Mouse (Mus musculus): ENCODE data around the gene Bcar3. TPM values are rescaled to one million over a fixed set of nuclear protein-coding genes. Genes with fewer than 3 reads are reported as not detected.

The Bcar3 gene
- total and polyA plus RNA-seq, 3 experiments = 47.4 to 61.2 (median 52.0) TPM

DNA sequence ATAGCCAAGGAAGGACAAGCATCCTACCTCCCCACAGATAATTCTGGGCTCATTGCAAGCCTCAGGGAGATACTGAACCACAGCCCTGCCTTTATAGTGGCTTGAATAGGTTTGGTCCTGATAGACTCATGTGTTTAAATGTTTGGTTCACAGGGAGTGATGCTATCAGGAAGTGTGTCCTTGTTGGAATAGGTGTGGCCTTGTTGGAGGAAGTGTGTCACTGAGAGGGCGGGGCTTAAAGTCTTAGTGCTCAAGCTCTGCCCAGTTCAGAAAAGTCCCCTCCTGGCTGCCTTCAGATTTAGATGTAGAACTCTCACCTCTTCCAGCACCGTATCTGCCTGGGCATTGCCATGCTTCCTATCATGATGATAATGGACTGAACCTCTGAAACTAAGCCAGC is 52.7 kb downstream of the Bcar3 start:
- dilution Hi-C loops (cut with MboI; ENCODE audit: extremely low pct_ligation_motif_present, extremely low pct_unique_long_range_greater_than_20kb, low sequenced_read_pairs) = no loop called here
- no peak overlapping the region for H3K4me3 ChIP-seq (replicated peaks in 1 of 3; ENCODE audit: low read depth in 2 of 3, low read length in 2 of 3, poor library complexity in 1 of 3)

DNA sequence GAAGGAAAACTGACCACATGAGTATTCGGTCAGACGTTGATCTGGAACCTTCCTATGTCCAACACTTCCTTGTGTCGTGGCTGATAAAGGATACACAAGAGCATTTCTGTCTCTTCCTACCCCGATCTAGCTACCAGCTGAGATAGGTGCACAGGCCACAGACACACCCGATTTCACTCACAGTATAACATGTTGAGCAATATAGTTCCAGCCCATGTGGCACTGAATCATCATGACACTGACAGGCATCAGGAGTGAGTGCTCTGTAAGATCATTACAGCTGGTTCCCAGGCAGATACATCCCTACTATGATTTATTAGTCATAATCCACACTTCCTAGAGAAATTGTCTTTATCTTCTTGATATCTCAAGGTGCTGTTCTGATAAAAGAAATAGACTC is 54.7 kb downstream of the Bcar3 start:
- Histone ChIP-seq H3K4me3 (replicated peaks in 1 of 3; ENCODE audit: low read depth in 2 of 3, low read length in 2 of 3, poor library complexity in 1 of 3) (no peak overlapping the region), H3K4me1 (ENCODE audit: control insufficient read depth in 1 of 2, insufficient read depth in 2 of 2) (peaks cover 8 to 18% of the 10 kb centered on the region in 2 experiments; a peak in 3 of 4 replicates), H3K4me2 (ENCODE audit: insufficient read depth, low read depth, poor library complexity, severe bottlenecking) (no peak overlapping the region), H3K79me2 (replicated peaks; ENCODE audit: control insufficient read depth, extremely low read depth, insufficient read depth, poor library complexity, severe bottlenecking) (no peaks in the 10 kb centered on the region), H3K36me3 (replicated peaks in 1 of 2; ENCODE audit: control insufficient read depth in 1 of 2, insufficient read depth in 1 of 2, low read length in 1 of 2) (no peaks in the 10 kb centered on the region), H3K27ac (ENCODE audit: insufficient read depth, low read depth) (no peak overlapping the region), H3K9me3 (replicated peaks; ENCODE audit: low read length) (peaks cover 7% of the 10 kb centered on the region), H3K9ac (ENCODE audit: insufficient read depth, low read depth) (no peak overlapping the region), H3K27me3 (replicated peaks) (no peaks in the 10 kb centered on the region)
- dilution Hi-C loops (cut with MboI; ENCODE audit: extremely low pct_ligation_motif_present, extremely low pct_unique_long_range_greater_than_20kb, low sequenced_read_pairs) = no loop called here
- in situ Hi-C loops (cut with MboI; ENCODE audit: low pct_ligation_motif_present, low pct_unique_long_range_greater_than_20kb, low sequenced_read_pairs) = no loop called here
- no peak for DNase-seq (ENCODE audit: extremely low read depth)
- TF ChIP-seq ZKSCAN1 (IDR thresholded peaks at IDR 0.05; ENCODE audit: borderline replicate concordance, low read depth, low read length) (no peak), ZMIZ1 (IDR thresholded peaks at IDR 0.05; ENCODE audit: low read depth, low read length) (no peak), SMC3 (IDR thresholded peaks at IDR 0.05; ENCODE audit: low read depth, low read length) (no peak), POLR2AphosphoS2 (IDR thresholded peaks at IDR 0.05; ENCODE audit: low read depth, low read length) (no peak), MAX (IDR thresholded peaks at IDR 0.05; ENCODE audit: low read length) (no peak), USF2 (conservative IDR thresholded peaks at IDR 0.05; ENCODE audit: low read depth, low read length) (no peak), MXI1 (IDR thresholded peaks at IDR 0.05; ENCODE audit: low read depth, low read length) (no peak), ZNF384 (IDR thresholded peaks at IDR 0.05; ENCODE audit: low read depth, low read length) (no peak), MAFK (IDR thresholded peaks at IDR 0.05; ENCODE audit: insufficient replicate concordance, low read length) (no peak), NRF1 (IDR thresholded peaks at IDR 0.05; ENCODE audit: low read depth, low read length) (no peak), CHD1 (IDR thresholded peaks at IDR 0.05; ENCODE audit: low read depth, low read length) (no peak), ETS1 (conservative IDR thresholded peaks at IDR 0.05; ENCODE audit: low read depth, low read length) (no peak), MEF2A (IDR thresholded peaks at IDR 0.05; ENCODE audit: borderline replicate concordance, low read depth, low read length) (no peak), ELF1 (IDR thresholded peaks at IDR 0.05; ENCODE audit: low read depth, low read length) (no peak)

More for the DNA sequence above, 52.7 kb downstream of the Bcar3 start:
- H3K4me1 ChIP-seq (ENCODE audit: control insufficient read depth in 1 of 2, insufficient read depth in 2 of 2) = peaks cover 8 to 33% of the 10 kb centered on the region in 2 experiments; a peak in 3 of 4 replicates
- no peaks in the 10 kb centered on the region for H3K36me3 ChIP-seq (replicated peaks in 1 of 2; ENCODE audit: control insufficient read depth in 1 of 2, insufficient read depth in 1 of 2, low read length in 1 of 2)
- no peaks in the 10 kb centered on the region for H3K27me3 ChIP-seq (replicated peaks)
- no peak overlapping the region for H3K9ac ChIP-seq (ENCODE audit: insufficient read depth, low read depth)
- no peak for DNase-seq (ENCODE audit: extremely low read depth)
- H3K79me2 ChIP-seq (replicated peaks; ENCODE audit: control insufficient read depth, extremely low read depth, insufficient read depth, poor library complexity, severe bottlenecking) = no peaks in the 10 kb centered on the region
- TF ChIP-seq UBTF (IDR thresholded peaks at IDR 0.05; ENCODE audit: low read depth, low read length) (no peak), ZNF384 (IDR thresholded peaks at IDR 0.05; ENCODE audit: low read depth, low read length) (no peak), EP300 (IDR thresholded peaks at IDR 0.05; ENCODE audit: low read length) (no peak), RCOR1 (conservative IDR thresholded peaks at IDR 0.05; ENCODE audit: low read depth, low read length) (no peak), CHD2 (IDR thresholded peaks at IDR 0.05; ENCODE audit: low read length) (no peak), RAD21 (IDR thresholded peaks at IDR 0.05; ENCODE audit: low read depth, low read length) (no peak), TCF12 (IDR thresholded peaks at IDR 0.05; ENCODE audit: low read depth, low read length) (no peak), ELF1 (IDR thresholded peaks at IDR 0.05; ENCODE audit: low read depth, low read length) (no peak), POLR2A (IDR thresholded peaks at IDR 0.05; ENCODE audit: low read depth, low read length) (no peak), MEF2A (IDR thresholded peaks at IDR 0.05; ENCODE audit: borderline replicate concordance, low read depth, low read length) (no peak), ZKSCAN1 (IDR thresholded peaks at IDR 0.05; ENCODE audit: borderline replicate concordance, low read depth, low read length) (no peak)
- peaks cover 10% of the 10 kb centered on the region for H3K9me3 ChIP-seq (replicated peaks; ENCODE audit: low read length)
- H3K4me2 ChIP-seq (ENCODE audit: insufficient read depth, low read depth, poor library complexity, severe bottlenecking) = no peak overlapping the region
- H3K27ac ChIP-seq (ENCODE audit: insufficient read depth, low read depth) = no peak overlapping the region
- in situ Hi-C loops (cut with MboI; ENCODE audit: low pct_ligation_motif_present, low pct_unique_long_range_greater_than_20kb, low sequenced_read_pairs) = no loop called here
